Mouse (Mus musculus): ENCODE measurements around the gene Pced1b. TPM values are rescaled to one million over a fixed set of nuclear protein-coding genes. Genes with fewer than 3 reads are reported as not detected.

The Pced1b gene
- polyA plus RNA-seq, 1 experiment from 2014 or later = 6.0 TPM

DNA sequence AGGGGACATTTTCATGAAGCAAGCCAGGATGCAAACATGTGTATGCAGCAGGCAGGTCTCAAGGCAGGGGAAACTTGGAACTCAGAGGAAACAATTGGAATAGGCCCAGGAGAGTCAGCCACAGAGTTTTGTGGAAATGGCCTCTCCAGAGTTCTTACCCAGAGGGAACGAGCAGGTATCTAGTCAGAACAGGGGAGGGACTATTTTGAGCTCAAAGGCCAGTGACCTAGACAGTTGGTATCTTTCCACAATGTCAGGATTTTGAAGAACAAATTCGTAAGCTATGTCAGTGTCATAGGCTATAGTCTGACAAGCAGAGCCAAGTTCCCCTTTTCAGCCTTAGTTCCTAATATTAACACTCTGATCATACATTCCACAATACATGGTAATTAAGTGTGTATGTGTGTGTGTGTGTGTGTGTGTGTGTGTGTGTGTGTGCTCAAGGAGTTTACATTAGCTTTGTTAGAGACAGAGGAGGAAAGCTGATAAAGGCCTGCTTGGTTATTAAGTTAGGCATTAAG is 168.6 kb downstream of the Pced1b start:
- Histone ChIP-seq H3K4me3 (ENCODE audit: low read length) (no peak overlapping the region), H3K4me2 (replicated peaks; ENCODE audit: low read depth, low read length) (no peak overlapping the region), H3K27ac (ENCODE audit: low read length) (no peak overlapping the region), H3K9me3 (ENCODE audit: low read length) (no peaks in the 10 kb centered on the region), H3K4me1 (ENCODE audit: insufficient read depth, low read length) (no peaks in the 10 kb centered on the region), H3K9ac (replicated peaks; ENCODE audit: low read length) (no peak overlapping the region), H3K27me3 (ENCODE audit: insufficient read depth, low read length) (no peaks in the 10 kb centered on the region), H3K36me3 (ENCODE audit: insufficient read depth, low read length) (no peaks in the 10 kb centered on the region)
- WGBS = 66% methylated on average over 2 of the region's 2 CpGs
- ATAC-seq (ENCODE audit: low FRiP score, low TSS enrichment) = no peak

DNA sequence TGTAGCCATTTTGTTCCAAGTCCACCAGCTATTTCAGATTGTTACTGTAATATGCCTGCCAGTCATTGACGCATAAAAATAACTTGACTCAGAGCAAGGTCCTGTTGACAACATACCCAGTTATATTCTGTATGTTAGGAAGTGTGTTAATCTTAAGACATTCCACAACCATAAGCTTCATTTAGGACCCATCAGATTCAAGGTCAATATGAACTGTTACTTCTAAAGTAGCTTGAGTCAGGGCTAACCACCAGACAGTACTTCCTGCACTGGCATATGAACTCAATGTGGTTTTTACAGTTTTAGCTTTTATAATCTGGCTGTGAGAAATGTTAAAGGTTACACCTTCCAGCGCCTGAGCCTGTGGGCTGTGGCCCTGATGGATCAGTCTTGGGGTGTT is 173.4 kb downstream of the Pced1b start:
- WGBS = 89% methylated on average over 2 of the region's 2 CpGs
- no peaks in the 10 kb centered on the region for H3K27me3 ChIP-seq (ENCODE audit: insufficient read depth, low read length)
- no peak overlapping the region for H3K27ac ChIP-seq (ENCODE audit: low read length)
- H3K9ac ChIP-seq (replicated peaks; ENCODE audit: low read length) = no peak overlapping the region
- H3K9me3 ChIP-seq (ENCODE audit: low read length) = no peaks in the 10 kb centered on the region
- no peaks in the 10 kb centered on the region for H3K4me1 ChIP-seq (ENCODE audit: insufficient read depth, low read length)
- no peak for ATAC-seq (ENCODE audit: low FRiP score, low TSS enrichment)
- no peaks in the 10 kb centered on the region for H3K36me3 ChIP-seq (ENCODE audit: insufficient read depth, low read length)
- H3K4me2 ChIP-seq (replicated peaks; ENCODE audit: low read depth, low read length) = no peak overlapping the region
- no peak overlapping the region for H3K4me3 ChIP-seq (ENCODE audit: low read length)

DNA sequence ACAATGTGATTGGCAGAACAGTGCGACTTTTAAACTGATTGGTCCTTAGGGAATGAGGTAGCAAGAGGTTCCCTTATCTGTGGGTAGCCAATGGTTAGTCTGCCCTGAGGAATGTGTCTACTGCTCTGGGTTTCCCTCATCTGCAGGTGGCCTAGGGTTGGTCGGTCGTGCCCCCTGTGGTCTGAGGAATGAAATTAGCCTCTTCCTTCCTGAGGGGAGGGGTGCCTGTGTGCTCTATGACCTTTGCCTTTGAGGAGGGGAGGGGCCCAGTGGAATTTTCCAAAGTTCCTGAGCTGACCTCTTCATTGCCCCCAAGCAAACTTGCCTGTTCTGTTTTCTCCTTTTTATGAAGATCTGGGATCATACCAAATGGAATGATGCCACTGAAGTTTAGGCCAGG is 174.6 kb downstream of the Pced1b start:
- no peak overlapping the region for H3K9ac ChIP-seq (replicated peaks; ENCODE audit: low read length)
- H3K27ac ChIP-seq (ENCODE audit: low read length) = no peak overlapping the region
- H3K4me2 ChIP-seq (replicated peaks; ENCODE audit: low read depth, low read length) = no peak overlapping the region
- no peaks in the 10 kb centered on the region for H3K27me3 ChIP-seq (ENCODE audit: insufficient read depth, low read length)
- H3K9me3 ChIP-seq (ENCODE audit: low read length) = no peaks in the 10 kb centered on the region
- 77% methylated on average over 3 of the region's 3 CpGs for WGBS
- no peak for ATAC-seq (ENCODE audit: low FRiP score, low TSS enrichment)
- H3K36me3 ChIP-seq (ENCODE audit: insufficient read depth, low read length) = no peaks in the 10 kb centered on the region
- no peaks in the 10 kb centered on the region for H3K4me1 ChIP-seq (ENCODE audit: insufficient read depth, low read length)
- no peak overlapping the region for H3K4me3 ChIP-seq (ENCODE audit: low read length)

DNA sequence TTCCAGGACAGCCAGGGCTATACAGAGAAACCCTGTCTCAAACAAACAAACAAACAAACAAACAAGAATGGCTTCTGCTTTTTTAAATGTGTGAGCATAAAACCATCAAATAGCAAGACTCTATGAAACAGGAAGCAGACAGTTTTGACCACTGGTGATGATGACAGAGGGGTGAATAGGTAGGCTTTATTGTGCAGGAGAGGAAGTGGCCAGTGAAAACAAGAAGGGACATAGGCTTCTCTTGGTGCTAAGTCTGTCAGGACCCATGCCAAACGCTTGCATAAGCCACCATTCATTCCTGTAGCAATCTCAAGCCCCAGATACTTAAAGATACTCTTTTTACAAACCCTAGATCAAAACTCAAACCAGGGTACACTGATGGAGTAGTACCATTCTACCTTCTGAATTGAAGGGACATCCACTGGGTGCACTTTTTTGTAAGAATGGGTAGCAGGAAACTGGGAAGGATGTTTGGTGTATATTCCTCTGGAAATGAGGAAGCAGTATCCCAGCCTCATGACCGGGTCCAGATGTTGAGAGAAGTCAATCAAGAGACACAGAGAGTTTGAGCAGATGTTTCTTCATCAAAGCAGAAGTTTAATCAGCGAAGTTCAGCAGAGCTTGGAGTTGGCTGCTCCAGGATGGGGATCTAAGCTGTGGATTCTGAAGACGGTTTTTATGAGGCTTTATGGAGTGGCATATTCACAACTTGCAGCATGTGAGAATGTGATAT is 175.5 kb downstream of the Pced1b start:
- Histone ChIP-seq H3K27me3 (ENCODE audit: insufficient read depth, low read length) (no peaks in the 10 kb centered on the region), H3K27ac (ENCODE audit: low read length) (no peak overlapping the region), H3K4me1 (ENCODE audit: insufficient read depth, low read length) (no peaks in the 10 kb centered on the region), H3K36me3 (ENCODE audit: insufficient read depth, low read length) (no peaks in the 10 kb centered on the region), H3K9ac (replicated peaks; ENCODE audit: low read length) (no peak overlapping the region), H3K4me3 (ENCODE audit: low read length) (no peak overlapping the region), H3K9me3 (ENCODE audit: low read length) (no peaks in the 10 kb centered on the region), H3K4me2 (replicated peaks; ENCODE audit: low read depth, low read length) (no peak overlapping the region)
- 71% methylated on average over 4 of the region's 4 CpGs for WGBS
- no peak for ATAC-seq (ENCODE audit: low FRiP score, low TSS enrichment)

DNA sequence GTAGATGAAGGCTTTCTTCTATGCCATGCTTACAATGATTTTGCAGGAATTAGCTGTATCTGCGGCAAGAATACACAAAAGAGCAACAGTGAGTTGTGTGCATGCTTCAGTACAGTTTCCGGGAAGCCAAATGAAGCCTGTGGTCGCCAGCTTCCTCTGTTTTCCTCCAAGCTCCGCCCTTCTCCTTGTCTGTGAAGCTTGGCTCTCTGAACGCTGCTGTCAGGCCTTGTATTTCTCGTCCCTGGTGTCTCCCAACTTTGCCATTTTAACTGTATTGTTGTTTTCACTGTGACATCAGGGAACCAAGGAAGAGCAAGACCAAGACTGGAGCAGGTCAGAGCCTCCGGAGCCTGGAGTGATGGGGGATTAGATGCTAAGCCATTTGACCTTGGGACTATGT is 177.5 kb downstream of the Pced1b start:
- Histone ChIP-seq H3K4me2 (replicated peaks; ENCODE audit: low read depth, low read length) (no peak overlapping the region), H3K27me3 (ENCODE audit: insufficient read depth, low read length) (no peaks in the 10 kb centered on the region), H3K36me3 (ENCODE audit: insufficient read depth, low read length) (no peaks in the 10 kb centered on the region), H3K4me1 (ENCODE audit: insufficient read depth, low read length) (no peaks in the 10 kb centered on the region), H3K9ac (replicated peaks; ENCODE audit: low read length) (no peak overlapping the region), H3K9me3 (ENCODE audit: low read length) (no peaks in the 10 kb centered on the region), H3K4me3 (ENCODE audit: low read length) (no peak overlapping the region), H3K27ac (ENCODE audit: low read length) (no peak overlapping the region)
- 60% methylated on average over 7 of the region's 7 CpGs for WGBS
- ATAC-seq (ENCODE audit: low FRiP score, low TSS enrichment) = no peak

DNA sequence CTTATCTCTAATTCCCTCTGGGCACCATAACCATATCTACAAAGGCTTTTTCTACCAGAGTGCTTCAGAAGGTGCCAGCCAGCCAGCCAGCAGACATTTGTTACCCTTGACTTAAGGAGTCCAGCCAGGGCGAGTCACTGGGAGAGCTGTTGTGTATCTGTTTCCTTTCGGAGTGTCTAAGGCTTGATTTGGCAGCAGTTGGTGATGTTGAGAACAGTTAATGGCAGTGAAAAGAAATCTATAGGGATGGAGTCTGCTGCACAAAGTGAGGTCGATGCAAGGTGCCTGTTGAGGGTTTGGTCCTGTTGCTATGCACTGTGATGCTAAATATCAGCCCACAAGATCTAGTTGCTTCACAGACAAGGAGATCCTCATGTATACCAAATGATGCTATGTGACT is 178.1 kb downstream of the Pced1b start:
- H3K9me3 ChIP-seq (ENCODE audit: low read length) = no peaks in the 10 kb centered on the region
- ATAC-seq (ENCODE audit: low FRiP score, low TSS enrichment) = no peak
- no peak overlapping the region for H3K4me2 ChIP-seq (replicated peaks; ENCODE audit: low read depth, low read length)
- no peak overlapping the region for H3K27ac ChIP-seq (ENCODE audit: low read length)
- H3K4me3 ChIP-seq (ENCODE audit: low read length) = no peak overlapping the region
- no peaks in the 10 kb centered on the region for H3K27me3 ChIP-seq (ENCODE audit: insufficient read depth, low read length)
- no peaks in the 10 kb centered on the region for H3K36me3 ChIP-seq (ENCODE audit: insufficient read depth, low read length)
- no peaks in the 10 kb centered on the region for H3K4me1 ChIP-seq (ENCODE audit: insufficient read depth, low read length)
- H3K9ac ChIP-seq (replicated peaks; ENCODE audit: low read length) = no peak overlapping the region
- WGBS = 74% methylated on average over 3 of the region's 3 CpGs

DNA sequence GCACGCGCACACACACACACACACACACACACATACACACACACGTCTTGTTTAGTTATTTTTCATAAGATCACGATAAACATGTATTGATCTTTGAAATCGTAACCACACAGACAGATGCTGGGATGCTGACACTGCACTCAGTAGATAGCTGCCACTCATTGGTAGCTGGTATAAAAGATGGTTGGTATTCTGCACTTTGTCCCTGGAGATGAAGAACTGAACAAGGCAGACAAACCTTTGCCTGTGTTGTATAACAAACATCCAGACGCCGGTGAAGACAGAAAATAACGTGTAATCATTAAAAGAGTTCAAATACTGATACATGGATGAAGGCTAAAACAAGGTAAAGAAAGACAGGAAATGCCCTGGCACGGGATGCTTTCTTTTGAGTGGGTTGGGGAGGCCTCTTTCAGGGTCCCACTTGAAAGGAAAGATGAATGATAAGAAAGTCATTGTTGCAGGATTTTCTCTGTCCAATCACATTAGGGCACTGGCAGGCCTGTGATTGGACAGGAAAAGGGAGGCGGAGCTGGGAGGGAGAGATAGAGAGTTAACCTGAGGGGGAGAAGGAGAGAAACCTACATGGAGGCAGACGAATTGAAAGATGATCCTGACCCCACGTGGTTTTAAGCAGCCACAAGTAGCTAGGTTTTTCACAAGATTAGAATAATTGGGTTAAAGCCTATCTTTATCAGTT is 182.4 kb downstream of the Pced1b start:
- 86% methylated on average over 12 of the region's 12 CpGs for WGBS
- H3K9ac ChIP-seq (replicated peaks; ENCODE audit: low read length) = no peak overlapping the region
- H3K27me3 ChIP-seq (ENCODE audit: insufficient read depth, low read length) = no peaks in the 10 kb centered on the region
- H3K9me3 ChIP-seq (ENCODE audit: low read length) = no peaks in the 10 kb centered on the region
- H3K4me1 ChIP-seq (ENCODE audit: insufficient read depth, low read length) = no peaks in the 10 kb centered on the region
- ATAC-seq (ENCODE audit: low FRiP score, low TSS enrichment) = no peak
- H3K4me3 ChIP-seq (ENCODE audit: low read length) = no peak overlapping the region
- H3K36me3 ChIP-seq (ENCODE audit: insufficient read depth, low read length) = no peaks in the 10 kb centered on the region
- H3K27ac ChIP-seq (ENCODE audit: low read length) = no peak overlapping the region
- no peak overlapping the region for H3K4me2 ChIP-seq (replicated peaks; ENCODE audit: low read depth, low read length)

DNA sequence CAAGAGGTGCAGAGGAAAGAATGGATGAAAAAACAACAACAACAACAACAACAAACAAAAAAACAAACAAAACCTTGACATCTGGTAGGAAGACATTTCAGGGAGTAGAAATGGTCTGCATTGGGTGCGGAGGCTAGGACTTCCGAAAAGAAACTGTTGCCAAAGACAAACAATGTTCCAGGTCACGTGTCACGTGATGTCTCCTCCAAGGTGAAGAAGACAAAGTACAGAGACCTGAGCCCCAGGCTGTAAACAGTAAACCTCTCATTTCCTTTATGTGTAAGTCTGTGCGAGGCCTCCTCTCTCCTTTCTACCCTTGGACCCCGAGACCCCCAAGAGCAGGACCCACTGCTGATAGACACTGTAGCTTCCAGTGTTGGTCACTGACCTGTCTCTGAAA is 184.6 kb downstream of the Pced1b start:
- Histone ChIP-seq H3K9ac (replicated peaks; ENCODE audit: low read length) (no peak overlapping the region), H3K27ac (ENCODE audit: low read length) (no peak overlapping the region), H3K27me3 (ENCODE audit: insufficient read depth, low read length) (no peaks in the 10 kb centered on the region), H3K4me3 (ENCODE audit: low read length) (no peak overlapping the region), H3K9me3 (ENCODE audit: low read length) (peaks cover 11% of the 10 kb centered on the region; the same call in 1 of the 2 replicates), H3K4me1 (ENCODE audit: insufficient read depth, low read length) (no peaks in the 10 kb centered on the region), H3K4me2 (replicated peaks; ENCODE audit: low read depth, low read length) (no peak overlapping the region), H3K36me3 (ENCODE audit: insufficient read depth, low read length) (no peaks in the 10 kb centered on the region)
- no peak for ATAC-seq (ENCODE audit: low FRiP score, low TSS enrichment)
- 83% methylated on average over 6 of the region's 6 CpGs for WGBS

DNA sequence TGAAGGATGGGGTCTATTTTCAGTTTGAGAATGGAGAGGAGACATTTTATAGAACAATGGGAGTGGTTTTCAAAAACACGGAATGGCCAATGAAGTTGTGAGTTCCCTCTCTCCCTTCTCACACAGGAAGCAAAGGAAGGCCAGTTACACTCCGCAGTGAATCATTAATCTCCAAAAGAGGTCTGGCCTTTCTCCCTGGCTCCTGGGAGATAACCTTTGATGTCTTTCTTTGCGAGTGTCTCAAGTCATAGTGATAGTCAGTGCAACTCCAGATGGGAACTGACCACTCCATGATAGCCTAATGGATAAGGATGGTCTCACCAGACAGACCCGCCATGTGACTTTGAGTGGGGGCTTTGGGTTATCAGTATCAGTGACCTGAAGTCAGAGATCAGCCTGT is 185.3 kb downstream of the Pced1b start:
- no peak for ATAC-seq (ENCODE audit: low FRiP score, low TSS enrichment)
- H3K4me1 ChIP-seq (ENCODE audit: insufficient read depth, low read length) = no peaks in the 10 kb centered on the region
- H3K9ac ChIP-seq (replicated peaks; ENCODE audit: low read length) = no peak overlapping the region
- H3K27me3 ChIP-seq (ENCODE audit: insufficient read depth, low read length) = no peaks in the 10 kb centered on the region
- no peak overlapping the region for H3K27ac ChIP-seq (ENCODE audit: low read length)
- no peak overlapping the region for H3K4me2 ChIP-seq (replicated peaks; ENCODE audit: low read depth, low read length)
- WGBS = 64% methylated on average over 4 of the region's 4 CpGs
- no peak overlapping the region for H3K4me3 ChIP-seq (ENCODE audit: low read length)
- H3K9me3 ChIP-seq (ENCODE audit: low read length) = peaks cover 11% of the 10 kb centered on the region; the same call in 1 of the 2 replicates
- no peaks in the 10 kb centered on the region for H3K36me3 ChIP-seq (ENCODE audit: insufficient read depth, low read length)

Measured in kidney, embryonic 16.5 days (tissue).